Mouse (Mus musculus) neural tube, embryonic 12.5 days (tissue): Measurements from ENCODE around the gene Wnt3a. TPM values are rescaled to one million over a fixed set of nuclear protein-coding genes. Genes with fewer than 3 reads are reported as not detected.
A peak's percentile ranks its signal among the peaks of the same experiment; 100 is the strongest.

ENCODE experiments used
- ATAC-seq: fragments of 200-750 bp; cut with Nextera tagmentation; 2 replicates; pipeline ENCODE4 v1.8.0; 2017; ENCODE audit warnings: low read depth, mild to moderate bottlenecking, moderate TSS enrichment, moderate library complexity; ENCODE audit not compliant: low FRiP score
- H3K27ac ChIP-seq: fragments of 300-500 bp; sonication (generic); 2 replicates; pipeline ENCODE4 v1.5.1; 2016
- H3K27me3 ChIP-seq: fragments of 300-500 bp; sonication (generic); replicated peaks from 2 replicates; pipeline ENCODE4 v1.6.1; 2016; ENCODE audit warnings: mild to moderate bottlenecking
- H3K36me3 ChIP-seq: fragments of 300-500 bp; sonication (generic); 2 replicates; pipeline ENCODE4 v1.6.1; 2016; ENCODE audit warnings: mild to moderate bottlenecking
- H3K4me1 ChIP-seq: fragments of 300-500 bp; sonication (generic); 2 replicates; pipeline ENCODE4 v1.6.1; 2016
- H3K4me2 ChIP-seq: fragments of 300-500 bp; sonication (generic); replicated peaks from 2 replicates; pipeline ENCODE4 v1.6.1; 2016; ENCODE audit warnings: mild to moderate bottlenecking
- H3K4me3 ChIP-seq: fragments of 300-500 bp; sonication (generic); 2 replicates; pipeline ENCODE4 v1.5.1; 2016
- H3K9ac ChIP-seq: fragments of 300-500 bp; sonication (generic); 2 replicates; pipeline ENCODE4 v1.6.1; 2016; ENCODE audit warnings: mild to moderate bottlenecking
- H3K9me3 ChIP-seq: fragments of 300-500 bp; sonication (generic); 2 replicates; pipeline ENCODE4 v1.6.1; 2016; ENCODE audit warnings: mild to moderate bottlenecking
- WGBS: fragments of 180-500 bp; shearing (Covaris S2); methylation state at CpG from one replicate; pipeline ENCODE4 v1.1.7; 2016; 5-methylcytosine and 5-hydroxymethylcytosine counted together
- polyA plus RNA-seq: library from polyadenylated mRNA; unstranded; fragments of >200 nt; fragmentation: Nextera tagmentation; extraction: Ambion mirVana; gene quantifications from 2 replicates; pipeline ENCODE4 v1.2.1, GENCODE M21; 2016

Wnt3a gene
- polyA plus RNA-seq, 1 experiment from 2014 or later: 4.1 TPM

GRCm38 (mm10) chr11:59322988-59323387 lies 32.4 kb upstream of the Wnt3a start:
- Histone ChIP-seq H3K27me3 (no peaks in the 10 kb centered on the region), H3K9me3 (no peaks in the 10 kb centered on the region), H3K9ac (no peak overlapping the region), H3K27ac (no peak overlapping the region), H3K4me3 (no peak overlapping the region), H3K4me2 (no peak overlapping the region), H3K4me1 (no peaks in the 10 kb centered on the region), H3K36me3 (no peaks in the 10 kb centered on the region)
- no peak for ATAC-seq
- WGBS: 69% methylated on average over 3 of the region's 3 CpGs

GRCm38 (mm10) chr11:59316517-59316916 lies 26.0 kb upstream of the Wnt3a start:
- no peak overlapping the region for H3K9ac ChIP-seq
- H3K4me1 ChIP-seq: peaks cover 26% of the 10 kb centered on the region
- H3K27me3 ChIP-seq: no peaks in the 10 kb centered on the region
- ATAC-seq: no peak
- 66% methylated on average over 6 of the region's 6 CpGs for WGBS
- H3K4me2 ChIP-seq: no peak overlapping the region
- no peaks in the 10 kb centered on the region for H3K36me3 ChIP-seq
- H3K9me3 ChIP-seq: no peaks in the 10 kb centered on the region
- no peak overlapping the region for H3K27ac ChIP-seq
- H3K4me3 ChIP-seq: no peak overlapping the region

- Histone ChIP-seq H3K4me3 (no peak overlapping the region), H3K36me3 (no peaks in the 10 kb centered on the region), H3K4me2 (no peak overlapping the region), H3K27ac (no peak overlapping the region), H3K27me3 (peaks cover 10% of the 10 kb centered on the region), H3K9ac (0 out of 2 replicates have a peak overlapping the region, but pooled peaks have one; percentile 5), H3K4me1 (peaks cover 35% of the 10 kb centered on the region), H3K9me3 (no peaks in the 10 kb centered on the region)
- WGBS: 77% methylated on average over 11 of the region's 11 CpGs
- no peak for ATAC-seq
Observed at GRCm38 (mm10) chr11:59313944-59314343, 23.4 kb upstream of the Wnt3a start.

GRCm38 (mm10) chr11:59313029-59313811 lies 22.7 kb upstream of the Wnt3a start:
- H3K4me1 ChIP-seq: peaks cover 42% of the 10 kb centered on the region
- no peaks in the 10 kb centered on the region for H3K9me3 ChIP-seq
- no peak overlapping the region for H3K27ac ChIP-seq
- no peaks in the 10 kb centered on the region for H3K36me3 ChIP-seq
- H3K27me3 ChIP-seq: peaks cover 17% of the 10 kb centered on the region
- no peak for ATAC-seq
- WGBS: 67% methylated on average over 17 of the region's 17 CpGs
- no peak overlapping the region for H3K4me2 ChIP-seq
- no peak overlapping the region for H3K4me3 ChIP-seq
- H3K9ac ChIP-seq: no peak overlapping the region

- Histone ChIP-seq H3K9me3 (no peaks in the 10 kb centered on the region), H3K27me3 (peaks cover 24% of the 10 kb centered on the region), H3K27ac (no peak overlapping the region), H3K4me2 (no peak overlapping the region), H3K4me1 (peaks cover 48% of the 10 kb centered on the region), H3K9ac (no peak overlapping the region), H3K4me3 (no peak overlapping the region), H3K36me3 (no peaks in the 10 kb centered on the region)
- 61% methylated on average over 8 of the region's 8 CpGs for WGBS
- no peak for ATAC-seq
Observed at GRCm38 (mm10) chr11:59312501-59312900, 21.9 kb upstream of the Wnt3a start.

GRCm38 (mm10) chr11:59312060-59312459 lies 21.5 kb upstream of the Wnt3a start:
- H3K4me2 ChIP-seq: no peak overlapping the region
- WGBS: 64% methylated on average over 6 of the region's 6 CpGs
- H3K4me3 ChIP-seq: no peak overlapping the region
- no peaks in the 10 kb centered on the region for H3K36me3 ChIP-seq
- peaks cover 52% of the 10 kb centered on the region for H3K4me1 ChIP-seq
- H3K9ac ChIP-seq: no peak overlapping the region
- no peak overlapping the region for H3K27ac ChIP-seq
- no peak for ATAC-seq
- H3K27me3 ChIP-seq: peaks cover 29% of the 10 kb centered on the region
- no peaks in the 10 kb centered on the region for H3K9me3 ChIP-seq

GRCm38 (mm10) chr11:59309976-59310375 lies 19.4 kb upstream of the Wnt3a start:
- Histone ChIP-seq H3K36me3 (no peaks in the 10 kb centered on the region), H3K4me2 (no peak overlapping the region), H3K27me3 (peaks cover 48% of the 10 kb centered on the region), H3K4me1 (peaks cover 63% of the 10 kb centered on the region), H3K4me3 (no peak overlapping the region), H3K9ac (no peak overlapping the region), H3K27ac (no peak overlapping the region), H3K9me3 (no peaks in the 10 kb centered on the region)
- ATAC-seq: no peak
- 42% methylated on average over 8 of the region's 8 CpGs for WGBS

GRCm38 (mm10) chr11:59309106-59309805 lies 18.7 kb upstream of the Wnt3a start:
- WGBS: 10% methylated on average over 12 of the region's 12 CpGs
- Histone ChIP-seq H3K36me3 (no peaks in the 10 kb centered on the region), H3K9me3 (no peaks in the 10 kb centered on the region), H3K4me1 (peaks cover 62% of the 10 kb centered on the region), H3K27me3 (peaks cover 55% of the 10 kb centered on the region), H3K27ac (no peak overlapping the region), H3K4me2 (peak overlapping the region; percentile 93), H3K4me3 (no peak overlapping the region), H3K9ac (no peak overlapping the region)
- no peak for ATAC-seq

GRCm38 (mm10) chr11:59308625-59309024 lies 18.1 kb upstream of the Wnt3a start:
- Histone ChIP-seq H3K27ac (no peak overlapping the region), H3K4me2 (peak overlapping the region; percentile 93), H3K4me3 (no peak overlapping the region), H3K9me3 (no peaks in the 10 kb centered on the region), H3K4me1 (peaks cover 56% of the 10 kb centered on the region), H3K9ac (no peak overlapping the region), H3K36me3 (no peaks in the 10 kb centered on the region), H3K27me3 (peaks cover 61% of the 10 kb centered on the region)
- WGBS: 46% methylated on average over 6 of the region's 6 CpGs
- no peak for ATAC-seq

GRCm38 (mm10) chr11:59308164-59308542 lies 17.6 kb upstream of the Wnt3a start:
- Histone ChIP-seq H3K27me3 (peaks cover 64% of the 10 kb centered on the region), H3K9me3 (no peaks in the 10 kb centered on the region), H3K36me3 (no peaks in the 10 kb centered on the region), H3K9ac (0 out of 2 replicates have a peak overlapping the region, but pooled peaks have one; percentile 8), H3K4me2 (peak overlapping the region; percentile 93), H3K27ac (no peak overlapping the region), H3K4me1 (peaks cover 51% of the 10 kb centered on the region), H3K4me3 (no peak overlapping the region)
- WGBS: 28% methylated on average over 12 of the region's 12 CpGs
- ATAC-seq: 0 out of 2 replicates have a peak, but pooled peaks have one; percentile 15

- peak overlapping the region; percentile 56 for H3K4me3 ChIP-seq
- no peaks in the 10 kb centered on the region for H3K36me3 ChIP-seq
- H3K27ac ChIP-seq: no peak overlapping the region
- H3K4me2 ChIP-seq: peak overlapping the region; percentile 93
- H3K4me1 ChIP-seq: peaks cover 46% of the 10 kb centered on the region
- peak overlapping the region; percentile 49; the same call in 1 of the 2 replicates for H3K9ac ChIP-seq
- no peaks in the 10 kb centered on the region for H3K9me3 ChIP-seq
- peaks cover 65% of the 10 kb centered on the region for H3K27me3 ChIP-seq
- ATAC-seq: no peak
- under 1% methylated on average over 45 of the region's 45 CpGs for WGBS
Observed at GRCm38 (mm10) chr11:59307422-59308163, 17.0 kb upstream of the Wnt3a start.
